Mouse (Mus musculus) liver, adult 2 months (tissue): Measurements from ENCODE around the gene Ttll11.

Experiments used
- CTCF ChIP-seq: fragments of 200-500 bp; IDR thresholded peaks from 2 replicates; pipeline ENCODE4 v1.5.1; 2011; ENCODE audit warnings: low read depth, low read length, control low read depth
- POLR2A ChIP-seq: fragments of 200-500 bp; IDR thresholded peaks from 2 replicates; pipeline ENCODE4 v1.6.1; 2011; ENCODE audit warnings: low read length, control low read depth; ENCODE audit not compliant: insufficient read depth; ENCODE audit errors: extremely low read depth

DNA sequence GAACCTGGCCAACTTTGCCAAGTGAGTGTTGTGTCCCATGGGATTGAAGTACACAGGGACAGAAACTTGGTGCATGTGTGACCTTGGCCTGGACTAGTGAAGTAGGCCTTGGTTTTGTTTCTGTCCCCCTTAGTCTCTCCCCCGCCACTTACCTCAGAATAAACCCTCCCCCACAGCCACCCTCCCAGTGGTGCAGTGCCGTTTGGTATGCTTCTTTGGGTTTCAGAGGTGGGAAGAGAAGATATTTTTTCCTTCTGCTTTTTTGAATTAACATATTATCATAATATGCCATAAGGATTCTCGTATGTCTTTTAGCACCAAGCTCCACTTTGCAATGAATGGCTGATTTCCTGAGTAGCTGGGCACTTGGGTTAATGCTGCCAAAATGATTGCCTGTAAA lies 264.2 kb downstream of the Ttll11 start:
- no peak for TF ChIP-seq POLR2A
- TF ChIP-seq CTCF: no peak
